Mouse (Mus musculus): ENCODE data around the gene Chd1.

The Chd1 gene

DNA sequence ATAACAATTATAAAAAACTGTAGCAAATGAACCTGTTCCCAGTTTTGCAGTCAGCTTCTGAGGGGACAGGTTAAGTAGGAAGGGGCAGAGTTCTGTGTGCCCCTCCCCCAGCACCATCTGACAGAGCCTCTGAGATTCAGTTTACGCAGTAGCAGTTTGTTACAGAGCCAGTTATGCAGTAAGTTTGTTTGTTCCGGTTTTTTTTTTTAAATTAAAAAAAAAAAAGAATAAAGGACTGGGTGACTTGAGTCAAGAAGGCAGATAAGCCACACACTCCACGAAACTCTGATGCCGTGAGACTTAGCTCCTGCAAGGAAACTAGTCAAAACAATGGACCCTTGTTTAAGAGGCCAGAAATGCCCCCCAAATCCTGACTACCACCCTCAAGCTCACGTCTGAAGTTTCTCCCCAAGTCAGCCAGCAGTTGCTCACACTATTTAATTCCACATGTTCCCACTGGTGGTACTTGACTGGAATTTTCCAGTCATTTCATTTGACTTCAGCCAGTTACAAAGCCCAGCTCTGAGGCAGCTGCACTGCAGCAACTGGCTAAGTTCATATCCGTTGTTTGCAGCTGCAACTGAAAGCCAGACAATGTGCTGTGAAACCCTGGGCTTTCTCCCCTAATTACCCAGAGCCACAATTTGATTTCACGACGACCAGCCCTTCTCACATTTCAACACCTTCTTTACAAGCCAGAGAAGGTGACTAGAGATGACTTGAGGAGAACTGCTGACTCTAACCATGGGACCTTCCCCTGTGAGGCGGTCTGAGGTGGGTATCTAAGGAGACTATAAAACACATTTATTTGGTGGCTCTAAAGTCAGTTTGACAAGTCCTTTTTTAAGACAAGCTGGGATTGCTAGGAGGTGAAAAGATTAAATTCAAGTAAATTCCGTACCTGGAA is 104.0 kb downstream of the Chd1 start:
- DNase-seq (ENCODE audit: low read depth, low spot score): no peak

GRCm38 (mm10) chr17:15809949-15810348 is 105.2 kb downstream of the Chd1 start:
- DNase-seq (ENCODE audit: low read depth, low spot score): no peak

GRCm38 (mm10) chr17:15812136-15812778 is 107.5 kb downstream of the Chd1 start:
- no peak for DNase-seq (ENCODE audit: low read depth, low spot score)

- DNase-seq (ENCODE audit: low read depth, low spot score): no peak
Observed at GRCm38 (mm10) chr17:15813658-15814212, 109.0 kb downstream of the Chd1 start.

DNA sequence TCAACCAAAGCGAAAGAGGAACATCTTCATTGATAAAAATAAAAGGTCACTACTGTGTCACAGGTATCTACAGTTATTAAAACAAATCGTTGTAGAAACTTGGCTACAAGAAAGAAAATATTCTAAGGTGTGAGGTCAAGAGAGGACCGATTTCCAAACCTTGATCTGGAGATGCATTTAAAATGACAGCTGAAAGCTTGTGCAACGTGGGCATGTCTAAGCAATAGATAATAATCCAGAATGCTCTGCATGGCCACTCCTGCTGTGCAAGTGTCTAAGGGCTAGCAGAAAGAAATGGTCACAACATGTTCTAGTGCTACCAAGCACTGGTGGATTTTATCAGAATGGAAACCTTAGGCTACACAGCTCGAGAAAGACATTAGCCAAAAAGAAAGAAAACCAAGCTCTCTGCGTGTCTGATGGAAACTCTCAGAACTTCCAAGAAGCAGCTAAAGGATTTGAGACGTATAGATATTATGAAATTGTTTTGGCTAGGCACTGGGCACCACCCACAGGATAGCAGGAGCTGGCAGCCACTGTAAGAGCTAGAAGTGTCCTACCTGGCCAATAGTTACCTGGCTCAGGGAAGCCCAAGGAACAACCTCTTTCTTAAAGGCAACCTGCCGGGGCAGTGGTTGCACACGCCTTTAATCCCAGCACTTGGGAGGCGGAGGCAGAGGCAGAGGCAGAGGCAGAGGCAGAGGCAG is 110.7 kb downstream of the Chd1 start:
- DNase-seq (ENCODE audit: low read depth, low spot score): no peak

- peak; percentile 60 for DNase-seq (ENCODE audit: low read depth, low spot score)
Observed at GRCm38 (mm10) chr17:15816379-15817095, 111.8 kb downstream of the Chd1 start.

GRCm38 (mm10) chr17:15817096-15817450 is 112.3 kb downstream of the Chd1 start:
- DNase-seq (ENCODE audit: low read depth, low spot score): no peak

DNA sequence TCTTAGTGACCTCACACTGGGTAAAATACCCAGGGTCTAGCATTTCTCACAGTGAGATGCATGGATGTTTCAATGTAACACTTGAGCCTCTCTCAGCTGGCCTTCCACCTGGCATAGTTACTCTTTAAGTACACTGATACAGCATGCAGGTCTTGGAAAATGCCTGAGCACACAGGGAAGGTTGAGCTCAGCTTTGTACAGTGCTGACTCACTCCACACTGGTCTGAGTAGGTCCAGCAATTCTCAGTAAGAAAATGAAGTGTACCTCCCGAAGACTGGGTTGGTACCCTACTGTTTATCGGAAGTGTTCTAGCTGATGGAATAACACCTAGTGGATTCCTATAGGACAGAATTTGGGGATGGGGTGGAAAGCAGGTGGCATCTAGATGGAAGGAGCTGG is 112.9 kb downstream of the Chd1 start:
- DNase-seq (ENCODE audit: low read depth, low spot score): no peak

- DNase-seq (ENCODE audit: low read depth, low spot score): no peak
Observed at GRCm38 (mm10) chr17:15818372-15818771, 113.6 kb downstream of the Chd1 start.

- DNase-seq (ENCODE audit: low read depth, low spot score): no peak
Observed at GRCm38 (mm10) chr17:15820146-15820545, 115.4 kb downstream of the Chd1 start.

- DNase-seq (ENCODE audit: low read depth, low spot score): no peak
Observed at GRCm38 (mm10) chr17:15820761-15821160, 116.0 kb downstream of the Chd1 start.

GRCm38 (mm10) chr17:15821706-15822105 is 116.9 kb downstream of the Chd1 start:
- peak; percentile 72 for DNase-seq (ENCODE audit: low read depth, low spot score)
